Mouse (Mus musculus) megakaryocyte, embryonic 14.5 days (primary cell): ENCODE data around the gene Abca2.

Source experiments
- FLI1 ChIP-seq: IDR thresholded peaks from 2 replicates; pipeline ENCODE4 v1.6.1; 2012; ENCODE audit warnings: low read length, inconsistent platforms, mixed read lengths
- GATA1 ChIP-seq: IDR thresholded peaks from 3 replicates; pipeline ENCODE4 v1.6.1; 2012; ENCODE audit warnings: mixed read lengths, low read length, inconsistent platforms, borderline replicate concordance

DNA sequence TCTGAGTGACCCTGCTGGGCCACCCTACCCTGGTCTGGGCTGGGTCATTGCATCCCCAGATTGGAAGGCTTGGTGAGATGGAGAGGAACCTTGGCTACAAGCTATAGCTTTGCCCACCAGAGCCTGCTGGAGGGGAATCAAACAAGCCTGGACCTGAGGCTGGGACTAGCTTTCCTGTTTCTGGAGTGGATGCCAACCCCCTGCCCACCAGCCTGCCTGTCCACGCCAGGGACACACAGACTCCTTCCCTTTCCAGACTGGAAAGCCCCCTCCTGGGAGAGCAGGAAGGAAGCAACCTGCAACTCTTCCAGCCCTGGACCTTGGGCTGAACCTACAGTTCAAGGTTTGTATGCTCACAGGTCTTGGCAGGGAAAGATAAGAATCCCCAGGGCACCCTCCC lies 4.9 kb upstream of the Abca2 start:
- TF ChIP-seq GATA1, result no peak
- TF ChIP-seq FLI1, result no peak
